Mouse (Mus musculus) G1E (cell line): ENCODE data around the gene Prn. TPM values are rescaled to one million over a fixed set of nuclear protein-coding genes. Genes with fewer than 3 reads are reported as not detected.

Experiments used
- ATAC-seq: 2 replicates; pipeline ENCODE4 v1.8.0; 2016; ENCODE audit warnings: mild to moderate bottlenecking; ENCODE audit not compliant: insufficient number of reproducible peaks, poor library complexity, low FRiP score, severe bottlenecking; ENCODE audit errors: extremely low read depth
- DNase-seq: peaks from one replicate; pipeline ENCODE4 v3.0.0; 2012; ENCODE audit warnings: low spot score
- H3K27me3 ChIP-seq: 2 replicates; pipeline ENCODE4 v1.6.1; 2012; ENCODE audit warnings: mild to moderate bottlenecking, low read length, inconsistent platforms; ENCODE audit not compliant: insufficient read depth
- H3K36me3 ChIP-seq: replicated peaks from 2 replicates; pipeline ENCODE3; 2012; ENCODE audit warnings: mild to moderate bottlenecking, inconsistent platforms
- H3K4me1 ChIP-seq: 2 replicates; pipeline ENCODE4 v1.6.1; 2012; ENCODE audit warnings: low read depth, low read length, inconsistent platforms, mixed read lengths; ENCODE audit not compliant: insufficient read depth
- H3K4me3 ChIP-seq: 2 replicates; pipeline ENCODE4 v1.5.1; 2012; ENCODE audit warnings: low read depth, mild to moderate bottlenecking, inconsistent platforms, low read length, moderate library complexity, mixed read lengths
- H3K9me3 ChIP-seq: replicated peaks from 2 replicates; pipeline ENCODE4 v1.6.1; 2012; ENCODE audit warnings: inconsistent platforms
- CTCF ChIP-seq: IDR thresholded peaks from 2 replicates; pipeline ENCODE4 v1.5.1; 2012; ENCODE audit warnings: low read depth, low read length, inconsistent platforms, mixed read lengths
- GATA1 ChIP-seq: IDR thresholded peaks from 2 replicates; pipeline ENCODE4 v1.6.1; 2012; ENCODE audit warnings: borderline replicate concordance, low read length, inconsistent platforms, mixed read lengths
- GATA2 ChIP-seq: IDR thresholded peaks from 2 replicates; pipeline ENCODE4 v1.6.1; 2012; ENCODE audit warnings: low read depth, low read length, inconsistent platforms, borderline replicate concordance
- POLR2AphosphoS5 ChIP-seq: IDR thresholded peaks from 2 replicates; pipeline ENCODE4 v1.6.1; 2012; ENCODE audit warnings: low read depth, low read length, inconsistent platforms; ENCODE audit not compliant: insufficient replicate concordance
- TAL1 ChIP-seq: conservative IDR thresholded peaks from 2 replicates; pipeline ENCODE4 v1.6.1; 2012; ENCODE audit warnings: low read depth, low read length, inconsistent platforms, mixed read lengths
- polyA plus RNA-seq: library from polyadenylated mRNA; stranded (reverse); fragments of >175 nt; gene quantifications from 2 replicates; pipeline ENCODE4 v1.2.3, GENCODE M21; 2012
- total RNA-seq, 2 experiments: library from RNA; stranded (forward) in 1 of 2; stranded (reverse) in 1 of 2; fragments of 200-1000 nt in 1 of 2; fragments of >200 nt in 1 of 2; fragmentation: Nextera tagmentation in 1 of 2; gene quantifications; 2 replicates each; pipeline ENCODE4 v1.2.3; 2014 to 2017

The Prn gene
- total and polyA plus RNA-seq, 3 experiments: not detected

GRCm38 (mm10) chr2:131873376-131873775 lies 36.4 kb upstream of the Prn start:
- TF ChIP-seq TAL1: no peak
- no peak for TF ChIP-seq GATA1
- no peak for TF ChIP-seq GATA2
- TF ChIP-seq CTCF: no peak
- TF ChIP-seq POLR2AphosphoS5: no peak
- no peak for ATAC-seq
- DNase-seq: no peak
- H3K9me3 ChIP-seq: peaks cover 7% of the 10 kb centered on the region
- H3K27me3 ChIP-seq: peaks cover 6% of the 10 kb centered on the region
- no peaks in the 10 kb centered on the region for H3K36me3 ChIP-seq
- H3K4me1 ChIP-seq: peaks cover 30% of the 10 kb centered on the region
- no peak overlapping the region for H3K4me3 ChIP-seq

GRCm38 (mm10) chr2:131876551-131877265 lies 33.0 kb upstream of the Prn start:
- Histone ChIP-seq H3K36me3 (no peaks in the 10 kb centered on the region), H3K9me3 (peaks cover 4% of the 10 kb centered on the region), H3K4me3 (no peak overlapping the region), H3K4me1 (peaks cover 17% of the 10 kb centered on the region), H3K27me3 (peaks cover 8% of the 10 kb centered on the region)
- DNase-seq (no peak), ATAC-seq (no peak)
- TF ChIP-seq GATA1 (no peak), CTCF (no peak), POLR2AphosphoS5 (no peak), TAL1 (no peak), GATA2 (no peak)

GRCm38 (mm10) chr2:131881766-131882165 lies 28.0 kb upstream of the Prn start:
- Histone ChIP-seq H3K27me3 (peaks cover 2% of the 10 kb centered on the region), H3K36me3 (no peaks in the 10 kb centered on the region), H3K4me3 (no peak overlapping the region), H3K9me3 (no peaks in the 10 kb centered on the region), H3K4me1 (peaks cover 11% of the 10 kb centered on the region; the same call in 1 of the 2 replicates)
- no peak for TF ChIP-seq GATA1
- TF ChIP-seq CTCF: no peak
- no peak for TF ChIP-seq POLR2AphosphoS5
- no peak for TF ChIP-seq GATA2
- TF ChIP-seq TAL1: no peak
- ATAC-seq (no peak), DNase-seq (no peak)

GRCm38 (mm10) chr2:131883136-131883535 lies 26.6 kb upstream of the Prn start:
- no peak for ATAC-seq
- DNase-seq: no peak
- H3K9me3 ChIP-seq: no peaks in the 10 kb centered on the region
- TF ChIP-seq POLR2AphosphoS5 (no peak), TAL1 (no peak), GATA2 (no peak), GATA1 (no peak), CTCF (no peak)
- peaks cover 20% of the 10 kb centered on the region for H3K4me1 ChIP-seq
- H3K27me3 ChIP-seq: peaks cover 2% of the 10 kb centered on the region
- H3K4me3 ChIP-seq: no peak overlapping the region
- no peaks in the 10 kb centered on the region for H3K36me3 ChIP-seq

GRCm38 (mm10) chr2:131886503-131887160 lies 23.1 kb upstream of the Prn start:
- no peaks in the 10 kb centered on the region for H3K36me3 ChIP-seq
- H3K27me3 ChIP-seq: no peaks in the 10 kb centered on the region; the same call in none of the 2 replicates
- TF ChIP-seq POLR2AphosphoS5 (no peak), GATA2 (no peak), GATA1 (no peak), TAL1 (no peak)
- no peaks in the 10 kb centered on the region for H3K9me3 ChIP-seq
- H3K4me1 ChIP-seq: peaks cover 45% of the 10 kb centered on the region
- ATAC-seq (no peak), DNase-seq (no peak)
- no peak overlapping the region for H3K4me3 ChIP-seq

GRCm38 (mm10) chr2:131888233-131888632 lies 21.5 kb upstream of the Prn start:
- DNase-seq (no peak), ATAC-seq (no peak)
- Histone ChIP-seq H3K9me3 (no peaks in the 10 kb centered on the region), H3K4me1 (peaks cover 61% of the 10 kb centered on the region), H3K4me3 (no peak overlapping the region), H3K27me3 (no peaks in the 10 kb centered on the region; the same call in 1 of the 2 replicates), H3K36me3 (no peaks in the 10 kb centered on the region)
- TF ChIP-seq POLR2AphosphoS5: no peak
- TF ChIP-seq GATA2: no peak
- TF ChIP-seq GATA1: no peak
- no peak for TF ChIP-seq CTCF
- TF ChIP-seq TAL1: no peak
